8 mouse cellular contexts compared by ENCODE assay signal in genomic region chr3:89394894-89395256, GRCm38 (mm10). TPM values are rescaled to one million over a fixed set of nuclear protein-coding genes. Genes with fewer than 3 reads are reported as not detected.
DNase-seq lines count a peak whose midpoint lies in the region; ATAC-seq and TF ChIP-seq lines count a peak whose summit lies in the region.

No protein-coding gene starts in this region.

- no peaks in the 10 kb centered on the region for H3K36me3 ChIP-seq in midbrain, embryonic 10.5 days
- H3K36me3 ChIP-seq in splenic B cell, adult 2 months (ENCODE audit: control insufficient read depth, insufficient read depth, low read length, poor library complexity, severe bottlenecking) = no peaks in the 10 kb centered on the region

- no peak for TF ChIP-seq POLR2A in brain, embryonic 14.5 days (IDR thresholded peaks at IDR 0.05; ENCODE audit: borderline replicate concordance, extremely low read depth, insufficient read depth, insufficient read length, poor library complexity, severe bottlenecking)

- WGBS in midbrain, embryonic 10.5 days = under 1% methylated on average over 12 of the region's 12 CpGs

- peaks cover 42% of the 10 kb centered on the region for H3K27me3 ChIP-seq in midbrain, embryonic 10.5 days (ENCODE audit: low read depth, poor library complexity, severe bottlenecking)
- H3K27me3 ChIP-seq in splenic B cell, adult 2 months (ENCODE audit: control insufficient read depth, insufficient read depth, low read length, poor library complexity, severe bottlenecking) = no peaks in the 10 kb centered on the region; the same call in 1 of the 2 replicates

- intact Hi-C loops in heart, postnatal 10 days (cut with DNase I) = loop anchor here (2.0 kb wide), 2 partner anchors 16 to 24 kb away; partner anchors contain the start of genes Cks1b, Flad1 and Shc1
- intact Hi-C loops in left cerebral cortex, postnatal 4 days (cut with DNase I) = no loop called here

- TF ChIP-seq CTCF in brain, embryonic 14.5 days (IDR thresholded peaks at IDR 0.05; ENCODE audit: borderline replicate concordance, extremely low read depth, insufficient read depth, insufficient read length) = no peak

- DNase-seq in layer of hippocampus, adult 9-11 months = peak; percentile 78
- DNase-seq in layer of hippocampus, postnatal 36 days = no peak
- DNase-seq in brain, embryonic 14.5 days (ENCODE audit: low read depth) = peak; percentile 92
- peak; percentile 90 to 91 for DNase-seq in heart, postnatal 10 days
- DNase-seq in left cerebral cortex, postnatal 4 days = peak; percentile 90
- DNase-seq in midbrain, embryonic 10.5 days (ENCODE audit: low spot score) = peak; percentile 89
- DNase-seq in splenic B cell, adult 2 months (ENCODE audit: low read depth, low spot score) = peak; percentile 56

- peaks cover 69% of the 10 kb centered on the region for H3K4me1 ChIP-seq in midbrain, embryonic 10.5 days

- ATAC-seq in erythroid progenitor cell, adult 5-6 weeks (replicated peaks; ENCODE audit: low FRiP score, poor library complexity, severe bottlenecking) = peak; percentile 53

- H3K27ac ChIP-seq in midbrain, embryonic 10.5 days (replicated peaks) = peak overlapping the region; percentile 88

- H3K9me3 ChIP-seq in midbrain, embryonic 10.5 days (replicated peaks) = no peaks in the 10 kb centered on the region

- peak overlapping the region; percentile 61 for H3K4me3 ChIP-seq in midbrain, embryonic 10.5 days

RNA-seq across cellular contexts. Expression of gene Zbtb7b, which starts 0.3 kb away (rescaled TPM):
- 10 to 100 TPM; 15.1 to 16.1 TPM for total RNA-seq in layer of hippocampus, postnatal 36 days (2021)
- 2.4 and 2.8 TPM in 2 replicates for polyA plus RNA-seq in brain, embryonic 14.5 days (2012; rRNA removed)
- total RNA-seq in erythroid progenitor cell, adult 5-6 weeks (2015; ENCODE audit: low replicate concordance) = 2.1 and 7.9 TPM in 2 replicates
- total RNA-seq in erythroid progenitor cell, adult 5-6 weeks (2017; ENCODE audit: low replicate concordance) = 5.1 and 8.9 TPM in 2 replicates
- total RNA-seq in heart, postnatal 10 days (2021) = 10 to 100 TPM; 20.2 to 25.6 TPM
- 1 to 10 TPM; 3.3 to 3.8 TPM for total RNA-seq in left cerebral cortex, postnatal 4 days (2021)
- 0.39 and 0.83 TPM in 2 replicates for polyA plus RNA-seq in midbrain, embryonic 10.5 days (2016; fragmentation: Nextera tagmentation; extraction: Ambion mirVana)

RNA-seq across cellular contexts. Expression of gene Lenep, which starts 7.7 kb away (rescaled TPM):
- 1 to 10 TPM; 4.6 to 6.3 TPM for total RNA-seq in layer of hippocampus, postnatal 36 days (2021)
- 4.6 and 5.2 TPM in 2 replicates for polyA plus RNA-seq in brain, embryonic 14.5 days (2012; rRNA removed)
- 1.4 TPM in 1 of 2 replicates, not detected in the other for total RNA-seq in erythroid progenitor cell, adult 5-6 weeks (2015; ENCODE audit: low replicate concordance)
- not detected in 2 replicates for total RNA-seq in erythroid progenitor cell, adult 5-6 weeks (2017; ENCODE audit: low replicate concordance)
- total RNA-seq in heart, postnatal 10 days (2021) = under 1 TPM in 1 of 2 experiments, not detected in 1; 0.64 TPM
- total RNA-seq in left cerebral cortex, postnatal 4 days (2021) = 1 to 10 TPM in 1 of 2 experiments, under 1 TPM in 1; 0.54 to 4.5 TPM
- 0.68 and 1.2 TPM in 2 replicates for polyA plus RNA-seq in midbrain, embryonic 10.5 days (2016; fragmentation: Nextera tagmentation; extraction: Ambion mirVana)

RNA-seq across cellular contexts. Expression of gene Flad1, which starts 16.8 kb away (rescaled TPM):
- total RNA-seq in layer of hippocampus, postnatal 36 days (2021) = 10 to 100 TPM; 35.8 to 39.2 TPM
- 39.4 and 53.9 TPM in 2 replicates for polyA plus RNA-seq in brain, embryonic 14.5 days (2012; rRNA removed)
- total RNA-seq in erythroid progenitor cell, adult 5-6 weeks (2015; ENCODE audit: low replicate concordance) = 1.1 and 5.4 TPM in 2 replicates
- total RNA-seq in erythroid progenitor cell, adult 5-6 weeks (2017; ENCODE audit: low replicate concordance) = 0.68 and 1.3 TPM in 2 replicates
- total RNA-seq in heart, postnatal 10 days (2021) = 10 to 100 TPM; 44.4 TPM
- 10 to 100 TPM; 27.6 to 28.3 TPM for total RNA-seq in left cerebral cortex, postnatal 4 days (2021)
- 27.9 and 34.2 TPM in 2 replicates for polyA plus RNA-seq in midbrain, embryonic 10.5 days (2016; fragmentation: Nextera tagmentation; extraction: Ambion mirVana)

RNA-seq across cellular contexts. Expression of gene Cks1b, which starts 23.3 kb away (rescaled TPM):
- total RNA-seq in layer of hippocampus, postnatal 36 days (2021) = 1 to 10 TPM; 3.1 TPM
- 79.8 and 129 TPM in 2 replicates for polyA plus RNA-seq in brain, embryonic 14.5 days (2012; rRNA removed)
- 245 and 268 TPM in 2 replicates for total RNA-seq in erythroid progenitor cell, adult 5-6 weeks (2015; ENCODE audit: low replicate concordance)
- total RNA-seq in erythroid progenitor cell, adult 5-6 weeks (2017; ENCODE audit: low replicate concordance) = 102 and 103 TPM in 2 replicates
- total RNA-seq in heart, postnatal 10 days (2021) = 10 to 100 TPM; 26.6 to 26.9 TPM
- 10 to 100 TPM; 19.6 to 22.3 TPM for total RNA-seq in left cerebral cortex, postnatal 4 days (2021)
- 540 and 645 TPM in 2 replicates for polyA plus RNA-seq in midbrain, embryonic 10.5 days (2016; fragmentation: Nextera tagmentation; extraction: Ambion mirVana)

RNA-seq across cellular contexts. Expression of gene Shc1, which starts 23.4 kb away (rescaled TPM):
- 10 to 100 TPM; 12.1 to 12.4 TPM for total RNA-seq in layer of hippocampus, postnatal 36 days (2021)
- polyA plus RNA-seq in brain, embryonic 14.5 days (2012; rRNA removed) = 29.5 and 30.2 TPM in 2 replicates
- 77.1 and 79.3 TPM in 2 replicates for total RNA-seq in erythroid progenitor cell, adult 5-6 weeks (2015; ENCODE audit: low replicate concordance)
- total RNA-seq in erythroid progenitor cell, adult 5-6 weeks (2017; ENCODE audit: low replicate concordance) = 49.7 and 59.3 TPM in 2 replicates
- 10 to 100 TPM; 59.1 to 62.1 TPM for total RNA-seq in heart, postnatal 10 days (2021)
- 10 to 100 TPM; 13.8 to 14.5 TPM for total RNA-seq in left cerebral cortex, postnatal 4 days (2021)
- 51.8 TPM in 2 replicates for polyA plus RNA-seq in midbrain, embryonic 10.5 days (2016; fragmentation: Nextera tagmentation; extraction: Ambion mirVana)

Comparison
In these comparisons a context has a peak if more than half of its experiments do, and no peak if none do; other contexts are left out.
1. DNase-seq: peak in layer of hippocampus, adult 9-11 months (single experiment), brain, embryonic 14.5 days (single experiment), heart, postnatal 10 days (2 of 2), left cerebral cortex, postnatal 4 days (single experiment), midbrain, embryonic 10.5 days (single experiment) and splenic B cell, adult 2 months (single experiment); none in layer of hippocampus, postnatal 36 days (0 of 2).
2. RNA of gene Flad1, which starts 16.8 kb away (total RNA-seq): 44.4 TPM in heart, postnatal 10 days, 35.8 to 39.2 TPM in layer of hippocampus, postnatal 36 days and 27.6 to 28.3 TPM in left cerebral cortex, postnatal 4 days; 0.68 to 5.4 TPM in erythroid progenitor cell, adult 5-6 weeks; every median in the first group is over 4 times any median in the second.